Mouse (Mus musculus): ENCODE data around the gene Hemk1.

DNA sequence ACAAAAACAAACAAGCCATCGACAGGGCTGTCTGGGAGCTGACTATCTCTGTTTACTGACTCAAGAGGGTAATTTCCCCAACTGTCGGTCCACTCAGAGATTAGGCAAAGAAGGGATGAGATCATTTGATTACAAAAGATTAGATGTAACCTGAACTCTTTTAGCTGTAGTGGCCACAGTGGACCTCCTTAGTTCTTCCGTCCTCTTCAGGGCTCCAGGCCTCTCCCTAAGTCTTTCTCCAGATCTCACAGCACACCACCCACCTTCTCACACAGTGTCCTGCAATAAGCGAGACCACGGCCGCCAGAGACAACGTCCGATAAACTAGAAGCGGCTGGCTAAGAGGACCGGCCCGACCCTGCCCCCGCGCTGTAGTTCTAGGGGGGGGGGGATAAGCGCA lies 42.1 kb downstream of the Hemk1 start:
- TF ChIP-seq CTCF (IDR thresholded peaks at IDR 0.05; ENCODE audit: borderline replicate concordance, insufficient read depth, low read length) (no peak), POLR2A (IDR thresholded peaks at IDR 0.05; ENCODE audit: low read depth, low read length) (no peak)

All from embryonic fibroblast, embryonic 13.5 days (primary cell).